Comparison of ENCODE assay signal across 20 mouse cellular contexts in the genomic region with DNA sequence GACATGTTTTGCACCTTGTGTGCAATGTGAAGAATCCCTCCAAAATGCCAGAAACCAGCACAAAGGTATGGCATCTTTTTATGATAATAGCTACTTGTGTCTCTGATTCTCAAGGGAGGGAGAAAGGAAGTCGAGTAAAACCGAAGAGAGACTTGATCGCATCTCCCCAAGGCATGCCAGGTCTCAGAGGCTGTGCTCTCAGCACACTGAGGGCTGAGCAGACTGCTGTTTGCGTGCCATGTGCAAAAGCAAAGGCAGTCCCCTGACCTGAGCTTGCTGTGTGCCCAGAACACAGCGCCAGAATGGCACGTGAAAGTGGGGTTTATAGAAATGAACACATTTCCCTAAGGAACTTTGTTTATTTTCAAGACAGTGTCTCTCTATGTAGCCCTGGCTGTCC.
"Had no signal": no experiment of that assay in that cellular context is flagged by ENCODE, and none has a peak within 500 bp of the region (broad histone marks: within the 10 kb centered on the region; RNA-seq: fewer than 3 reads in every experiment).

No protein-coding gene starts in this region.

- H3K4me2 ChIP-seq: limb, embryonic 12.5 days; limb, embryonic 15.5 days; lung, embryonic 15.5 days; midbrain, embryonic 12.5 days; midbrain, embryonic 15.5 days; neural tube, embryonic 13.5 days; stomach, embryonic 15.5 days had no signal

- ATAC-seq: intestine, embryonic 16.5 days; midbrain, embryonic 15.5 days had no signal

- H3K9ac ChIP-seq: limb, embryonic 12.5 days; limb, embryonic 15.5 days; lung, embryonic 15.5 days; midbrain, embryonic 12.5 days; midbrain, embryonic 15.5 days; neural tube, embryonic 13.5 days; stomach, embryonic 15.5 days had no signal

- H3K27me3 ChIP-seq: limb, embryonic 12.5 days; limb, embryonic 15.5 days; lung, embryonic 15.5 days; midbrain, embryonic 12.5 days; midbrain, embryonic 15.5 days; neural tube, embryonic 13.5 days; stomach, embryonic 15.5 days had no signal

- H3K4me3 ChIP-seq: limb, embryonic 12.5 days; limb, embryonic 15.5 days; lung, embryonic 15.5 days; midbrain, embryonic 12.5 days; midbrain, embryonic 15.5 days; neural tube, embryonic 13.5 days; stomach, embryonic 15.5 days had no signal

- DNase-seq: kidney, adult 18-20 months; kidney, adult 9 months; kidney, postnatal 14 days; kidney, postnatal 4 days; left cerebral cortex, postnatal 4 days; lung, adult 18-20 months; lung, postnatal 10 days; lung, postnatal 36 days; retina, postnatal 1 day; right cerebral cortex, postnatal 25 days; spleen, adult 18-20 months; thymus, postnatal 25 days had no signal

- H3K9me3 ChIP-seq: limb, embryonic 12.5 days; limb, embryonic 15.5 days; lung, embryonic 15.5 days; midbrain, embryonic 12.5 days; midbrain, embryonic 15.5 days; neural tube, embryonic 13.5 days; stomach, embryonic 15.5 days had no signal

- H3K27ac ChIP-seq: limb, embryonic 12.5 days; limb, embryonic 15.5 days; lung, embryonic 15.5 days; midbrain, embryonic 12.5 days; midbrain, embryonic 15.5 days; neural tube, embryonic 13.5 days; stomach, embryonic 15.5 days had no signal
